Mouse (Mus musculus): ENCODE data around the gene Gm14862. TPM values are rescaled to one million over a fixed set of nuclear protein-coding genes. Genes with fewer than 3 reads are reported as not detected.

Gm14862 gene
- total and polyA plus RNA-seq, 3 experiments: not detected

- Histone ChIP-seq H3K27ac (ENCODE audit: insufficient read depth, low read depth) (no peak overlapping the region), H3K4me1 (ENCODE audit: control insufficient read depth in 1 of 2, insufficient read depth in 2 of 2) (no peaks in the 10 kb centered on the region), H3K4me3 (replicated peaks in 1 of 3; ENCODE audit: low read depth in 2 of 3, low read length in 2 of 3, poor library complexity in 1 of 3) (no peak overlapping the region), H3K79me2 (replicated peaks; ENCODE audit: control insufficient read depth, extremely low read depth, insufficient read depth, poor library complexity, severe bottlenecking) (no peaks in the 10 kb centered on the region), H3K36me3 (replicated peaks in 1 of 2; ENCODE audit: control insufficient read depth in 1 of 2, insufficient read depth in 1 of 2, low read length in 1 of 2) (no peaks in the 10 kb centered on the region), H3K9me3 (replicated peaks; ENCODE audit: low read length) (peaks cover 4% of the 10 kb centered on the region), H3K9ac (ENCODE audit: insufficient read depth, low read depth) (no peak overlapping the region), H3K4me2 (ENCODE audit: insufficient read depth, low read depth, poor library complexity, severe bottlenecking) (no peak overlapping the region; the same call in 1 of the 2 replicates), H3K27me3 (replicated peaks) (no peaks in the 10 kb centered on the region)
- in situ Hi-C loops (cut with MboI; ENCODE audit: low pct_ligation_motif_present, low pct_unique_long_range_greater_than_20kb, low sequenced_read_pairs) (no loop called here), dilution Hi-C loops (cut with MboI; ENCODE audit: extremely low pct_ligation_motif_present, extremely low pct_unique_long_range_greater_than_20kb, low sequenced_read_pairs) (no loop called here)
- no peak for DNase-seq (ENCODE audit: extremely low read depth)
- no peak for TF ChIP-seq TCF12 (IDR thresholded peaks at IDR 0.05; ENCODE audit: low read depth, low read length)
- TF ChIP-seq POLR2A (IDR thresholded peaks at IDR 0.05; ENCODE audit: low read depth, low read length): no peak
- TF ChIP-seq HCFC1 (IDR thresholded peaks at IDR 0.05; ENCODE audit: low read depth, low read length): no peak
- no peak for TF ChIP-seq PAX5 (IDR thresholded peaks at IDR 0.05; ENCODE audit: low read length)
- no peak for TF ChIP-seq EP300 (IDR thresholded peaks at IDR 0.05; ENCODE audit: low read length)
- TF ChIP-seq RAD21 (IDR thresholded peaks at IDR 0.05; ENCODE audit: low read depth, low read length): no peak
- no peak for TF ChIP-seq CHD1 (IDR thresholded peaks at IDR 0.05; ENCODE audit: low read depth, low read length)
- no peak for TF ChIP-seq JUN (IDR thresholded peaks at IDR 0.05; ENCODE audit: insufficient read depth, low read depth, low read length)
- no peak for TF ChIP-seq ZC3H11A (IDR thresholded peaks at IDR 0.05; ENCODE audit: low read depth, low read length)
- no peak for TF ChIP-seq SIN3A (IDR thresholded peaks at IDR 0.05; ENCODE audit: low read length)
- no peak for TF ChIP-seq MAFK (IDR thresholded peaks at IDR 0.05; ENCODE audit: insufficient replicate concordance, low read length)
Measured at GRCm38 (mm10) chrX:9274321-9274720, 17.6 kb upstream of the Gm14862 start.

DNA sequence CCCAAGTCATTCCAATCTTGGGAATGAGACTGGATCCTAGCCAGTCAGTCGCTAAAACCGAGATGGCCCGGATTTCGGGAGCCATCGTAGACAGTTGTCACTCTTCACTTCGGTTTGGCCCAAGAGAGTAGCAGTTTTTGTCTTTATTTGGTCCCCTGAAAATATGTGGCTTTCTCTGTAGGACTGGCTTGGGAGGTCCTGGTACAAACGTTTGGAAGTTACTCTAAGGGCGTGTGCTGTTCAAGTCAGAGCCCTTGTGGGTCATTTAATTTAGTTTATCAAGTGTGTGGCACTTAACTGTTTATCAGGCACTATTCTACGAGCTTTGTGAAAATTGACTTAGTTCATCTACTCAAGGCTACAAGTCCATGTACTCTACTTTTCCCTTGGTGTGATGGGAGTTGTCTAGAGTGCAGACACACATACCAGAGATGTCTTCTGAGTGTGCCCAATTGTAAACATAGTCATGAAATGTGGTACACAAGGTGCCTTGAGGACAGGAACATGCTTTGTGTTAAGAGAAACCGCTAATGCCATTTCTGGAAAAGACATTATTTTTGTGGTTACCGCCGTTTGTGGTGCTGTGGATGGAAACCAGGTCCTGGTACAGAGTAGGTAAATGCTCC, 16.8 kb upstream of the Gm14862 start:
- H3K79me2 ChIP-seq (replicated peaks; ENCODE audit: control insufficient read depth, extremely low read depth, insufficient read depth, poor library complexity, severe bottlenecking): no peaks in the 10 kb centered on the region
- dilution Hi-C loops (cut with MboI; ENCODE audit: extremely low pct_ligation_motif_present, extremely low pct_unique_long_range_greater_than_20kb, low sequenced_read_pairs): no loop called here
- no peak overlapping the region; the same call in 1 of the 2 replicates for H3K9ac ChIP-seq (ENCODE audit: insufficient read depth, low read depth)
- H3K27ac ChIP-seq (ENCODE audit: insufficient read depth, low read depth): no peak overlapping the region
- no peaks in the 10 kb centered on the region for H3K36me3 ChIP-seq (replicated peaks in 1 of 2; ENCODE audit: control insufficient read depth in 1 of 2, insufficient read depth in 1 of 2, low read length in 1 of 2)
- H3K9me3 ChIP-seq (replicated peaks; ENCODE audit: low read length): peaks cover 4% of the 10 kb centered on the region
- TF ChIP-seq MAZ (IDR thresholded peaks at IDR 0.05; ENCODE audit: low read depth, low read length) (no peak), E2F4 (IDR thresholded peaks at IDR 0.05; ENCODE audit: insufficient replicate concordance, low read depth, low read length) (no peak), RAD21 (IDR thresholded peaks at IDR 0.05; ENCODE audit: low read depth, low read length) (no peak), NRF1 (IDR thresholded peaks at IDR 0.05; ENCODE audit: low read depth, low read length) (no peak), CHD2 (IDR thresholded peaks at IDR 0.05; ENCODE audit: low read length) (no peak), MXI1 (IDR thresholded peaks at IDR 0.05; ENCODE audit: low read depth, low read length) (no peak), PAX5 (IDR thresholded peaks at IDR 0.05; ENCODE audit: low read length) (no peak), SMC3 (IDR thresholded peaks at IDR 0.05; ENCODE audit: low read depth, low read length) (no peak), ELF1 (IDR thresholded peaks at IDR 0.05; ENCODE audit: low read depth, low read length) (no peak), RCOR1 (conservative IDR thresholded peaks at IDR 0.05; ENCODE audit: low read depth, low read length) (no peak), UBTF (IDR thresholded peaks at IDR 0.05; ENCODE audit: low read depth, low read length) (no peak), MEF2A (IDR thresholded peaks at IDR 0.05; ENCODE audit: borderline replicate concordance, low read depth, low read length) (no peak)
- H3K27me3 ChIP-seq (replicated peaks): no peaks in the 10 kb centered on the region
- H3K4me2 ChIP-seq (ENCODE audit: insufficient read depth, low read depth, poor library complexity, severe bottlenecking): 0 out of 2 replicates have a peak overlapping the region, but pooled peaks have one; percentile 14
- in situ Hi-C loops (cut with MboI; ENCODE audit: low pct_ligation_motif_present, low pct_unique_long_range_greater_than_20kb, low sequenced_read_pairs): no loop called here
- DNase-seq (ENCODE audit: extremely low read depth): no peak
- H3K4me3 ChIP-seq (replicated peaks in 1 of 3; ENCODE audit: low read depth in 2 of 3, low read length in 2 of 3, poor library complexity in 1 of 3): peak overlapping the region in 2 of 3 experiments; percentile 10 to 73
- no peaks in the 10 kb centered on the region for H3K4me1 ChIP-seq (ENCODE audit: control insufficient read depth in 1 of 2, insufficient read depth in 2 of 2)

All from CH12.LX (cell line).